Mouse (Mus musculus): ENCODE results near the gene Gm19935.
A peak's percentile ranks its signal among the peaks of the same experiment; 100 is the strongest.

Gm19935 gene

DNA sequence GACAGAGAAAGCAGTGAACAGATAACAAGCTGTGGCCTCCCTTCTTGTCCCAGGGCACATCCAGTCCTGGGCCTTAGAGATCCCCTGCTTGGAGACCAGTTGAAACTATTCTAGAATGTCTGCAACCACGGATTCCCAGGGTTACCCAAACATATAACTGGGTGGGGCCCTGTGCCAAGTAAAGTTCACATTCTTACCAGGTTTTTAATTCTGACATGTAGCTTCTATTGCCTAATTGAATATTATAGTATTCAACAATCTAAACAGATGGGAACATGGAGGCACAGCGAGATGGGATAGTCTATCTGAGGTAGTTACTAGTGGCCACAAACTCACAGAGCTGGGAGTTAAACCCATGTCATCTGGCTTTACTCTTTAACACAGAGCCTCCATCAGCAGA lies at the start of gene Gm19935:
Gene Gm19935, minus strand, starts transcription at position 101 of the 400 bp plus-strand sequence.
- no peak for DNase-seq

DNA sequence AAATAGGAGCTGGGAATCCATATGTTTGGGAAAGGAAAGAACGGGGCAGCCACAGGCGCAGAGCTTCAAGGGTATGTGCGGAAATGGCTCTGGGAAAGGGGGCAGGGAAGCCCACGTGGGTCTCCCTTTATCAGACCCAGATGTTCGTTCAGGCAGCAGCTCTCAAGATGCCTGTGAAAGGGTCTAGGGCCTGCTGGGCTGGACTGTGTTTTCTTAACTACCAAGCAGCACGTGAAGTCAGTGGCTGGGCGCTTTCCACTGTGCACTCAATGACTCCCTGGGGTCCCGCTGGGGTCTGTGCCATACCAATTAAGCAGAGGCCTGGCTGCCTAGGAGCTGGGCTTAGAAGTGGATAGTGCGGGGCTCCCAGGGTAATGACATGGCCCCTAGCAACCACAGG lies 44.8 kb upstream of the Gm19935 start:
- DNase-seq: no peak

DNA sequence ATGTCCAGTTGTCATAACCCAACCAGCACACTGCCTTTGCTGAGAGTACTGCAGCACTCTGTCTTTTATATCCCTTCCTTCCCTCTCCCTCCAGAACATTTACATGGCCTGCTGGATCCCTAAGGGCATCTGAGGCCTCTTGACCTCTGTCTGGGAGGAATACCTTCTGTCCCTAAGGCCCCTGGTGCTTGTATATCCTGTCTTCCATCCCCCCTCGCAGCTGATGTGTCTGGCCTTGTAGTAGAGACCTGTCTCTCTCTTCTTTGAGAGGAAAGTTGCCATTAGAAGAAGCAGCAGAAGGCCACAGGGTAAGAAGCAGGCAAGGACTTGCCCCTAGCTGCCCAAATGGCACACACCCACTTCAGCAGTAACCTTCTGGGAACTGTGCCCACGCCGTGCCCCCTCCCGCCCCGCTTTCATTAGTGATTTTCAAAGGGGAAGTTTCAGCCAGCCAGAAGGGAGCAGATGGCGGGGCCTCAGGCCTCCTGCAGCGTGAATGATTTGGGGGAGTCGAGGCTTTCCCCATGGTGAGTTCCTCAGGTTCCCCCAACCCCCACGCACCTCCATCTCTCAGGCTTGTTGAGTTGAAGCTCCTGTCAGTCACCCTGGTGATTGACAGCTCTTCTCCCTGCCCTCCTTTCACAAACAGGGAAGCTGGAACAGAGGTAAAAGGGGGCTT lies 44.2 kb upstream of the Gm19935 start:
- DNase-seq: no peak

- no peak for DNase-seq
These were observed 40.9 kb upstream of the Gm19935 start for GRCm38 (mm10) chr8:90858071-90858470.

- no peak for DNase-seq
These were observed 39.8 kb upstream of the Gm19935 start for GRCm38 (mm10) chr8:90856952-90857351.

DNA sequence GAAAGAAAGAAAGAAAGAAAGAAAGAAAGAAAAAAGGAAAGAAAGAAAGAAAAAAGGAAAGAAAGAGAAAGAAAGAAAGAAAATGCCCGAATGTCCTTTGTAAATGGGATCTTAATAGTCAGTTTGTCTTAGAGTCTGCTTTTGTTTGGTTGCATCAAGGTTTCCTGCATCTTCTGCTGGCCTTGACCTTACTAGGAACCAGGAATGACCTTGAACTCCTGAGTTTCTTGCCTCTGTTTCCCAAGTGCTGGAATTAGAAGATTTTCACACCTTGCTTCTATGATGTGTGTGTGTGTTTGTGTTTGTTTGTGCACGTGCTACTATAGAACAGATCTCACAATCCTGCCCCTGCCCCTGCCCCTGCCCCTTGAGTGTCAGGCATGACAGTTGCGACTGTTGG lies 39.0 kb upstream of the Gm19935 start:
- no peak for DNase-seq

DNA sequence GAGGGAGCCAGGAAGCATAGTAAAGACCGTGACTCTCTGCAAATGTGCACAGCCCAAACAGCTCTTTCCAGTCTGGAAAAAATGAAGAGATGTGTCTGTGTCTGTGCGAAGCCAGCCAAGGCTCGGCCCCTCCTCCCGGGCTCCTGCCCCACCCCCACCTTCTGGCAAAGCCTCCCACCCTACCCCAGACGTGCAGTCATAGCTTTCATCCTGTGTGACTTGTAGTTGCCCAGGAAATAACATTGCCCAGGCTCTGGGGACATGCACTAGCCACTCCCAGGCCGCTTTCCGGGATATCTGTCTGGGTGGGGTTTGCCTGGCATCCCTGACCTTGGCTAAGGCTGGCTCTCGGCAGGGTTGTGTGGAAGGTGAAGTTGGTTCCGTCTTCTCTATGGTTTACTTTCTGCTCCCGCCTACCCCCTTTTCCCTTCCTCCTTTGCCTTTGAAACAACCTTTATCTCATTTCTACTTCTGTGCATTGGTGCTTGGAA lies 37.5 kb upstream of the Gm19935 start:
- DNase-seq: no peak

DNA sequence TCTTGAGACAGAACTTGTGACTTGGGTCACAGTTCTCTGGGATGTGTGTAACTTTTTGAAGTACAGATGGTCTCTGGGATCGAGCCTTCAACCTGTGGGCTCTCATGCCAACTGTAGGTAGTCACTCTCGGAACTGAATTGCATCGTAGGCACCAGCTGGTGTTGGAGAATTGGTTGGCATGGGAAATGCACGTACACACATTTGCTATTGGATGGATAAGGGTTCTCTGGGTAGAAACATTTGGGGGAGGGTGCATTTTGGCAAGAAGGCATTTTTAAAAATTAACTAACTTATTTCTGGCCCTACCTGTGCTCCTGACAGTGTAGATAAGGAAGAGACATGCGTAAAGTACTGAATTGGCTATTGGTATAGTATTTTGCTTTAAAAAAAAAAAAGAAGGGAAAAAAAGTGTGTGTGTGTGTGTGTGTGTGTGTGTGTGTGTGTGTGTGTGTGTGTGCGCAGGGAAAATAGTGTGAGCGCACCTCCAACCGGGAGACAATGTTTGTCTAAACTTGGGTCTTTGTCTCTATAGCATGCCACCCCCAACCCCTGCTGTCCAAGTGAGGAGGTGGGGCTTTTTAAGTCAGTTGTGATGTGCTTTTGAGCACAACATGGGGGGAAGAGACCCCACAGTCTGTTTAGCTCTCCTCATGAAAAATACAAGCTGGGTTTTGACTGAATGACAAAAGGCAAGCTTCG lies 36.9 kb upstream of the Gm19935 start:
- no peak for DNase-seq

DNA sequence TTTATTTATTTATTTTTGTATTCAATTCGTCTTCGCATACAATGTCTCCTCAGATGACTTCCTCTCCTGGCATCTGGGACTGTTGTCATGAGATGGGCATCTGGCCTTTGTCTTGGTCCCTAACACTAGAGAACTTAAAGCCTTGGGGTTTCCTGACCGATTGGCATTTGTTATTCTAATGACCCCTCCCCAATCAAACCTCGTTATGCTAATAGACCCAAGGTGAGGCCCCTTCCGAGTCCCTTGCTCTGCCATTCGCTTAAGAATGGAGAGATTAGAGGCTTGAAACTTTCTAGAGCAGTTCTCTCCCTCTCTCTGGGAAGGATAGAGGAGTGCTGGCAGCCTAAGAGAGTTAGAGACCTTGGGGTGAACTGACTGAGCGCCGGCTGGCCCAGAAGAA lies 34.4 kb upstream of the Gm19935 start:
- DNase-seq: no peak

DNA sequence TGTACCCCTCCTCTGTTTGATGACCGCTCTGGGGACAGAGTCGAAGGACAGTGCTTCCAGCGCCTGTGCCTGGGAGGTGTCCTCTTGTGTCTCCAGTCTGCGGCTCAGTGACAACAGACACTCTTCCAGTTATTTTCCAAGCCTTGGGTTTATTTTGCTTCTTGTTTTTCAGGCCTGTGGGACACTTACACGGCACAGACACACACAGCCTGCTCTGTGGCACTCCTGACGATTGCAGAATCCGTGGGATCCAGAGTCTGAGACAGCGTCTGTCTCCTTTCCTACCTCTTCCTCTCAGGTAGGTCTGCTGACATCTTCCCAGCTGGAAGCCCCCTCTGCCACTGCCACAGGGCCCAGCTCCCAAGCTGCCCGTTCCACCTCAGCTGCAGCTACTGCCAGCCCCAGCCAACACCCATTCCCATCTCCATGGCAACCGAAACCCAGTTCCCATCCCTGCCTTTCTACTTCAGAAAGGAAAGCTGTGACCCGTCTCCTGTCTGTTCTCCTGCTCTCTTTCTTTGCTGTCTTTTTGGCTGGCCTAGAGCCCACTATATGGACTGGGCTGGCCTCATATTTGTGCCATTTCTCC lies 32.4 kb upstream of the Gm19935 start:
- no peak for DNase-seq

GRCm38 (mm10) chr8:90847980-90848379 lies 30.8 kb upstream of the Gm19935 start:
- no peak for DNase-seq

DNA sequence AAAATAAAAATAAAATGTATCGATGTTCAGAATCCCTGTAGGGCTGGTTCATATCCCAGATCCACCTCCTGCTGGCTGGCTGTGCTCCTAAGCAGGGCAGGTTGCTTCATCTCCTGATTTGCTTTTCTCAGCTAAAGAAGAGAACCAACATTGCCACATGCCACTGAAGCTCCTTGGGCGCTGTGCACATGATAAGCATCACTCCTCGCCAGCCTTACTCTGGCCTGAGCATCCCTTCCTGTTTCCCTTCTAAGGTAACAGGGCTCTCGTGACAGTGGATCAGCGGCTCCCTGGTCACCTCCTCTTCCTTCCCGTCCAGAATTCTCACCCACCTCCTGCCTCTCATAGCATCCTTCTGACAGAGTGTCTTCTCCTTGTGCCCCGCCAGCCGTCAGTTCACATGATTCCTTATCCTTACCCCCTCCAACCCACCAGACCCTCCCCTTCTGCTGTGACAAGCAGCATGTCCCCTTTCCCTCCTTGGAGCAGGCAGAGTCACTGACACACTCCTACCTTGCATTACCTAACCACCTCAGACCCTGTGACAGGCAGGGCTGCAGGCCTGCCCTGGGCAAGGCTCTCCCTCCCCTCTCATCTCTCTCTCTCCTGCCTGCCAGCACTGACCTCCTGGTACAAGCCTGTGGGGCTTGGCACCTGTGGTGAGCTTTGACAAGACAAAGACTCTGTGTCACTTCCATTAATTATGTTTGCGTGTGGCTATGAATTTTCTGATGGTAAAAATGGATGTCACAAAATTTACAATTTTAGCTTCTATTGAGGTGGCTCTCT lies 27.2 kb upstream of the Gm19935 start:
- no peak for DNase-seq

GRCm38 (mm10) chr8:90843127-90843526 lies 25.9 kb upstream of the Gm19935 start:
- DNase-seq: no peak

DNA sequence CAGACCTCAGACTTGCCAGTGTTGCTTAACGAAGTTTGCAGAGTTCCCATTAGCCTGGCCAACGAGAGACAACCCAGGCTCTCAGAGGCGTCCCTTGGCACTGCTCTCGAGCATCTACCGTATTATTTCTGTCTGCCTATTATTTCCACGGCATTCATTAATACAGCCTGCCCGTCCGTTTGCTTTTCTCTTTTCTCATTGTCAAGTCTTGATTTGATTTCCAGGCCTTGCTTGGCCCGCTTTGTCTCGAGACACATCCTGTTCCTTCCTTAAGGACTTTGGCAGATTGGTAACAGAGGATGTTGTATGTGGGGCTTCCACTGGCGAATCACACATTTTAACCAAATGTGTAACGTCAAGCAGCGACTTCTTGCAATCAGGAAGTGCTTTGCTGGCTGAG lies 24.1 kb upstream of the Gm19935 start:
- DNase-seq: no peak

DNA sequence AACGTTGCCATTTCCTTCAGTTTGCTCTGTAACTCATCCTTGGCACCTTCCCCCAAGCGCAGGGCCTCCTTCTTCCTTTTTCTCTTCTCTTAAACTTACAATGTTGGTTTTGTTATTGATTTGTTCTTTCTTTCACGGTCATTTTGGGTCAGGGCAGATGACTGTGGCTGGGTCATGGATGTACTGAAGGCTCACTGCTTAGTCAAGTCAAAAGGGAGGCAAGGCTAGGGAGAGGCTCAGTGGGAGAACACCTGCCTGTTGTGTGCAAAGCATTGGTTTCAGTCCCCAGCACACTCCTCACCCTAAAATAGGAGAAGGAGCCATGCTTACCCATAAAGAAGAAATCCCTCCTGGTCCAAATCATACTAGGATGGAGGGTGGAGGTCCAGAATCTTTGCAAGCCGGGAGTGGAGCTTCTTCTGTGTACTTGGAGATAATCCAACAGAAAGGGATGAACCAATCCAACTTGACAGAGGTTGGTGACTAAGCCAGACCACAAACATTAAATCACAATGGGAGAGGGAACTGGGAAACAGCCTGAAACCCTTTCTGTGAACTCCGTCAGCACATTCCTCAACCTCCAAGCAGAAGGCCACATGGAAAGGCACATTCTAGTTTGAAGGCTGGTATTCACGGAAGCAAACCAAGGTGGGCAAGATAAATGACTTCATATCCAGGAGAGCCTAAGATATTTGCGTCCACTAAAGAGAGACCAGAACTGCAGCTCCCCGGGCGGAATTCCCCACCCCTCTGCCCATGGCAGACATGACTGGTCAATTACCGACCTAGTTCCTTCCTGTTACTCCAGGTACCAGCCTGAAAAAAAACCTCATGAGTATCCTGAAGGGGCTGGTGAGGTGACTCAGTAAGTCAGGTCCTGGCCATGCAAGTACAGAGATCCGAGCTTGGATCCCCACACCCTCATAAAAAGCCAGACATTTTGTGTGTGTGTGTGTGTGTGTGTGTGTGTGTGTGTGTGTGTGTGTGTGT lies 22.8 kb upstream of the Gm19935 start:
- no peak for DNase-seq

- DNase-seq: no peak
These were observed 20.2 kb upstream of the Gm19935 start for GRCm38 (mm10) chr8:90837440-90837839.

DNA sequence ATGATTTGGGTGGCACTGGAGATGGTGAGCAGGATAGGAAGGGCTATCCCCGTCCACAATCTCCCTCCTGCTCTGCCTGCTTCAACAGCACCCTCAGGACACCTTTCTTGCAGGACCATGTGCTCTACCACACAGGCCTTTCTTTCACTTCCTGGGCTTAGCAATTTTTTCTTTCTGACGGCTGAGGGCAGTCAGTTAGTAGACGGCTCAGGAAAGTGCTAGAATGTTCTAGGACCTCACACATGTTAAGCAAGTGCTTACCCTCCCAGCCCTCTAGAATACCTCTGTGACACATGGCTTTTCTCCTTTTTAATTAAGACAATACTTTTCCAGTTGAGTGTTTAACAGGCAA lies 17.1 kb upstream of the Gm19935 start:
- no peak for DNase-seq

DNA sequence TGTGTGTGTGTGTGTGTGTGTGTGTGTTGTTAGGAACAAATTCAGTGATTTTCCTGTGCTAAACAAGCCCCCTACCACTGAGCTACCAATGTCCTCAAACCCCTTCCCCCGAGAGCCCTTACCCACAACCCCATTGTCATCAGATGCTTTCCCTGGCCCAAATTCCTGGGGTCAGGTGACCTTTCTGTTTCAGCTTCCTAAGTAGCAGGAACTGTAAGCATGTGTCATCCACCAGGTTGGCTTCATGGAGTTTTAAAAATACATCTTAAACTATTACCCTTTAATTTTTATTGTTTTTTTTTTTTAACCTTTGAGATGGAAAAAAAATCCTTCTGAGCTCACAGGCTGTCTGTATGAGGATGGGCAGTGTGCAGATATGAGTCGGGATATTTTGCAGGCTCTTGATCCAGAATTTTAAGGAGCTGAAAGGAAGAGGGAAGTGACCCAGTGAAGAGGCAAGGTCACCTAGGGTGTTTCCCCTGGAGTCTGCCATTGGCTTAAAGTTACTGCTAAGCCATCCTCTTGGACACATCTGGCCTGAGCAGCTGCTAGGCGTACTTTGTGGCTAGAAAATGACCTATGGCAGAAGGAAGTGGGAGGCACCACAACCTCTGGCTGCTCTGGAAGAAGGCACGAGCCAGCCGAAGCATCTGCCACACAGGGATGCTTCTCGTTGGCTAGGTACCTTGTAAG lies 16.6 kb upstream of the Gm19935 start:
- DNase-seq: no peak

GRCm38 (mm10) chr8:90832576-90833289 lies 15.5 kb upstream of the Gm19935 start:
- peak; percentile 65 for DNase-seq

GRCm38 (mm10) chr8:90830980-90831379 lies 13.8 kb upstream of the Gm19935 start:
- no peak for DNase-seq

DNA sequence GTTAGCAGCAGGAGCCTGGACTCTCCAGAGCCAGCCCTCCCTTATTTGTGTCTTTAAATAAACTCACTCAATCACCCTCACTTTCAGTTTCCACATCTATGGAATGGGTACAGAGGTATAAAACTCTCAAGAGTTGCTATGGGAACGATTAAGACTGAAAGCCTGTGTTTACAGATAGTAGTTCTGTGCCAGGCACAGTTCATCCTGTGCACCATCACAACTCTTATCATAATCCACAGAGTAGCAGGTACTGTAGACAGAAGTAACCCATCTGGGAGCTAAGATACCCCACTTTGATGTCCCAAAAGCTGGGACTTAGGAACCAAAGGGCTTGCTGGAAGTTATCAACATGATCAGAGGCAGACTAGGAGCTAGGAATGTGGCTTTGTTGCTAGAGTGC lies 12.6 kb upstream of the Gm19935 start:
- DNase-seq: no peak

Data from kidney, adult 11 months (tissue).